Mouse (Mus musculus) skeletal muscle tissue, adult 2 months (tissue): ENCODE results near the gene Omp.
A peak's percentile ranks its signal among the peaks of the same experiment; 100 is the strongest.
"Not testable (repeated sequence)": the region's sequence is repeated elsewhere in the genome, so short reads cannot be mapped to it uniquely, and the experiment has no call there.

Source experiments
- DNase-seq: peaks from one replicate; pipeline ENCODE4 v3.0.0-alpha.2; 2012; ENCODE audit warnings: low read depth, low spot score

Gene Omp

DNA sequence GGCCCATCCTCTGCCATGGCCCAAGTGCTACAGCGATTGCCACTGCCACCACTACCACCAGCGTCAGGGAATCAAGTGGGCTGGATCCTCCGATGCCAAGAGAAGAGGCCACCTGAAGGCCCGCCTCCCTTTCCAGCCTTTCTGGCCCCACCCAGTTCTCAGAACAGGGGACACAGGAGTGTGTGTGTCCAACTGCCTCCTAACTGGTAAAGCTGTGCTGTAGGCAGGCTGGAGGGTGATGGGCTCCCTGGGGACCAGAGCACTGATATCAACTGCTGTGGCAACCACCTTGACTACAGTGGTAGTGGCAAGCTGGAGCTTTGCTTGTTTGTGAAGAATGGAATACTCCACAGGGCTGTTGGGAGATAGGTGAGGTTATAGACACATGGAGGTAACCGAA is at the start of gene Omp:
Omp (minus strand) TSS at position 101 of the 400 bp plus-strand sequence.
- no peak for DNase-seq

DNA sequence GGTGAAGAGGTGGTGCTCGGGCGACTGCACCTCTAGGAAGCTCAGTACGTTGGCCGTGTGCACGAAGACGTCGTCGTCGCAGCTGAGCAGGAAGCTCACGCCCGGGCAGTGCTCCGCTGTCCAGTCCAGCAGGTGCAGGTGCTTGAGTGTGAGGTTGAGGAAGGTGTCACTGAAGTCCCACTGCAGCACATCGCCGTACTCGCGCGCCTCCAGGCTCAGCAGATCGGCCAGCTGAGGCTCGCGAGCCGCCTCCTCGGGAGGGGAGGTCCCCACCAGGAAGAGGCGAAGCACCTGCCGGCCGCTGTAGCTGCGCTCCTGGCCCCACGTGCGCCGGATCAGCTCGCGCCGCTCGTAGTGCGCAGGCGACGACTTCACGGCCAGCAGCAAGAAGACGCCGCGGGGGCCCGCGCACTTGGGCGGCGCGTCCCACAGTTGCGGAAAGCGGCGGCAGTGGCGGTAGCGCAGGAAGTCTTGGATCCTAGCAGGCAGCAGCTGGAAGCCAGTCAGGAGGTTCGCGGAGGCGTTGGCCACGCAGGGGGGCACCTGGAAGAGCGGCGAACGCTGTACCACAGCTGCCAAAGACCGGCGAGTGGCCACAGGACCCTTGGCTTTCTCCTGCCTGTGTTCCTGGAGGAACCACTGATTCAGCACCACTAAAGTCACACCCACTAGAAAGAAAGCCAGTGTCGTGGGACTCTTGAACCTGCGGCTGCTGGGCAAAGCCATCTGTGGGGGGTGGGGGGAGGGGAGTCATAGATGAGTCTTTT is 48.9 kb upstream of the Omp start:
- DNase-seq, result no peak

DNA sequence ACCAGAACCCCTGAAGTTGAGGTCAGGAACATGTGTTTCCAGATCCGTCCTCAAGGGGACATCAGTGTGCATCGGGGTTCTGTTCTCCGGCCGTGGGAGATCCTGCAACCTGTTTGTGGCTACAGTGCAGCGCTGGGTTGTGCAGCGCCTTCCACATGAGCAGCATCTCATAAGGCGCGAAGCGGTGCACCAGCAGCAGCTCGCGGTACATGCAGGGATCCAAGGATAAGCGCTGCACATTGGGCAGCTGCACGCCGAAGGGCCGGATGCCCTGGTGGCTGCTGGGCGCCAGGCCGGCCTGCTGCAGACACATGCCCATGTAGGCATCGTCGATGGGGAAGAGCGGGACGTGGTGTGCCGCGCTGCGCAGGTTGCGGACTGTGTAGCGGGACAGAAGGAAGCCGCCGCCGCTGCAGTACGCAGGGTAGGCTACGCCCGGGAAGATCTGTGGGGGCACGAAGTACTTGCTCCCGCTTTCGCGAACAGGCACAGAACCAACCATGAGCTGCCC is 48.3 kb upstream of the Omp start:
- no peak for DNase-seq

DNA sequence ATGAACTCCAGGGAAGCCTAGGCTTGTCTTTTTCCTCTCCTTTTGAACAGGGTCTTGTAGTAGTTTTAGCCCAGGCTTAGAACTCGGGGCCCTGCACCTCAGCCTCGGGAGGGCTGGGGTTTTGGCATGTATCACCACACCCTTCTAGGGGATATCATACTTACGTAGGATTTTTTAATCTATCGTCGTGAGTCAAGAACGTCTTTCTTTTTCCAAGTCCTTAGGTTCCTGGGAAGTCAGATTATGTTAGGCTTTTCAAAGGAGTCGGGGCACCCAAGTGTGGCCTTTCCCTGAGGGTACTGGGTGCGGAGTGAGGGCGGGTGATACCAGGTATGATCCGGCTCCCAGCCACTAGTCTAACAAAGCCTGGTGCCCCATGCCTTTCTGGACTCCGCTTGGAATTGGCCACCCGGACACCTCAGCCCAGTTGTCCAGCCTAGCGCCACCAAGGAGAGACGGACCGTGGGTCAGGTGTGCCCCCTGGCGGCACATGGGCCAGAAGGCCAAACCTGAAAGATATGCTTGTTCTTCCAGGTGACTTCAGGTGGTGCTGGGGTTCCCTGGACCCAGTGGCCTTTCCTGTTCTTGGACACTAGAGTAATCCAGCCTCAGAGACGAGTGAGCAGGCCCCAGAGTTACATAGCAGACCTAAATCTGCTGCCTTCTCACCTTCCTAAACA is 46.4 kb upstream of the Omp start:
- no peak for DNase-seq

DNA sequence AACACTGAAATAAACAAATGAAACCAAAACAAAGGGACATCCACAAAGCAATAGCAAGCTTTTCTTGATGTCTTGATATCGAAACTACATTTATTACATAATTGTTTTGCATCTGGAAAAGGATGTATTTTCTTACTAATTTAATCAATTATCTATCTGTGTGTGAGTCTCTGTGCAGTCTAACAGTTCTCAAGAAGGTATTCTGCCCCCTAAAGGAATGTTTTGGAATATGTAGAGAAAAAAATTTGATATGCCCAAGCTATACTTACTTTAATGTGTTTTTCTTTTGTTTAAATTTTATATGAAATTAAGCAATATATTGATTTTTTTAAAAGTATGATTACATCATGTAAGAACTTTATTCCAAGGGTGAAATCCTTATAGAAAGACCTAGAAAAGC is 45.3 kb upstream of the Omp start:
- DNase-seq, result no peak

DNA sequence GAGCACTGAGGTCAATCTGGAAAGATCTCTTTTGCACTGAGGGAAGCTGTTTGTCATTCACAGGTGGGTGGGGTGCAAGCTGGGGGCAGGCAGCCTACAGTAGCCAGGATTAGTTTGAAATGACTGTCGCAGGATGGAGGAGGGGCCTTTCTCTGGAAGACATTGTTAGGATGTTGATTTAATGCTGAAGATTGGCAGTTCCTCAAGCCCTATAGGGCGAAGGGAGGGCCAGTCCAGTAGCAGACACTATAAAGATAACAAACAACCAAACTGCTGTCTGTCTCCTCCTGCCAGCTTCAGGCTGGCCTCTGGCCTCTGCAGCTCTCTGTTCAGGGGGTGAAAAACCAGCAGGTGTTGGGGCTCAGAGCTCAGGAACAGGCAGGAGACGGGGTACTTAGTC is 44.4 kb upstream of the Omp start:
- no peak for DNase-seq

DNA sequence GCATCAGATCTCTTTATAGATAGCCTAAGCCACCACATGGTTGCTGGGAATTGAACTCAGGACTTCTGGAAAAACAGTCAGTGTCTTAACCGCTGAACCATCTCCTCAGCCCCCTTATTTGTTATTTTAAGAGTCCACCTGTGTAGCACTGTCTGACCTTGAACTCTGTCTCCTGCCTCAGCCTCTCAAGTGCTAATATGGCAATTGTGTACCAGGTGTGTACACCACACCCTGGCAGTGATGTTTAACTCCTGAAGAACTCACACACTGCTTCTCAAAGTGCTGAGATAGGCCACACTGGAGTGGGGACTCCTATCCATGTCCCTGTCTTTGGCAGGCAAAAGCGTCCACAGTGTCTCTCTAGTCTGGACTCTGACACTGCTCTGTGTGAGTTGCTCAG is 43.4 kb upstream of the Omp start:
- DNase-seq, result no peak

DNA sequence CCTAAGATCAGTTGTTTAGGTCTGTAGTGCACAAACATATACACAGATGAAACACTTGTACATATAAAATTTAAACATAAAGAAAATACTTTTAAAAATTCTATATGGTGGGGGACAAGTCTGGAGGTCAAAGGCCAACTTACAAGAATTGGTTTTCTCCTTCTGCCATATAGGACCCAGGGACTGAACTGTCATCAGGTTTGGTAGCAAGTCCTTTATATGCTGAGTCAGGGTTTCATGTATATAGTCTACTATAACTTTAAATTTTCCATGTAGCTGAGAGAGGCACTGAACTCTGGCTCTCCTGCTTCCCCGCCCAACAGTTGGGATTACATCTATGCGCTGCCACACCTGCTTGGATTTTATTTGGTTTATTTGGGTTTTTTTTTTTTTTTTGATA is 42.9 kb upstream of the Omp start:
- no peak for DNase-seq

DNA sequence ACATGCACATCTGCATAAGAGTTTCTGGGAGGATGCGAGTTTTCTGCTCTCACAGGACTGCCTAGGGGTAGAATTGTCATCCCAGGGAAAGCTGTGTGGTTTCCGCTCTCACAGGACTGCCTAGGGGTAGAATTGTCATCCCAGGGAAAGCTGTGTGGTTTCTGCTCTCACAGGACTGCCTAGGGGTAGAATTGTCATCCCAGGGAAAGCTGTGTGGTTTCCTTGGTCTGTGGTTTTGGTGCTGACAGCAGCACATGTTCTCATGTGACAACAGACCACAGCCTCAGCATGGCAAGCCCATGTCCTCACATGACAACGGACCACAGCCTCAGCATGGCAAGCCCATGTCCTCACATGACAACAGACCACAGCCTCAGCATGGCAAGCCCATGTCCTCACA is 42.0 kb upstream of the Omp start:
- not testable (repeated sequence) for DNase-seq

DNA sequence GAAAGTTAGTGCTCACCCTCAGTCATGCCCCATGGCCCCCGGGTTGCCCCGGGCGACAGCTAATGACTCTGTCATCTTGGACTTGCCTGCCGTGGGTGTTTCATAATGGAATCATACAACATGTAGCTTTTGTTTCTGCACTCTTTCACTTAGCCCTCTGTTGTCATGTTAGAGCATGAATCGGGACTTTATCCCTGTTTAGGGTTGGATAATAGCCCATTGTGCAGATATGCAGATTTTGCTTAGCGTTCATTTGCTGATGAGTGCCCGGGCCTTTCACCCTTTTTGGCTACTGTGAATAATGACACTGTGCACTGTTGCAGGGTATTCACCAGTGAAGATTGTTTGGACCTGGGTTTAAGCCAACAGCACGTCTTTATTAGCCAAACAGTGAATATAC is 41.3 kb upstream of the Omp start:
- DNase-seq, result no peak

DNA sequence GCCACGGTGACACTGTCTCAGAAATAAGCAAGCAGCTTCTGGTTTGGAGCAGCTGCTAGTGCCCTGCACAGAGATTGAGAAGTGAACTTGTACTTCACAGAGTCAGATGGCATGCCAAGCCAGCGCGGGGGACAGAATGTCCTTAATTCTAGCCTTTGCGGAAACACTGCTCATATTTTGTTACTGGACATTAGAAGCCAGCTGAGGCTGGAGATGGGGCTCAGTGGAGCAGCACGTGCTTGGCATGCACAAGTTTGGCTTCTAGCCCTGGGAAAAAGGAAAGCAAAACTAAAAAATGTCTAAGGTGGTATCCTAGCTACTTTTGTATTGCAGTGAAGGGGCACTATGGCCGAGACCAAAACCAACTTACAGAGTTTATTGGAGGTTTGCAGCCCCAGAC is 40.0 kb upstream of the Omp start:
- DNase-seq, result peak; percentile 53

DNA sequence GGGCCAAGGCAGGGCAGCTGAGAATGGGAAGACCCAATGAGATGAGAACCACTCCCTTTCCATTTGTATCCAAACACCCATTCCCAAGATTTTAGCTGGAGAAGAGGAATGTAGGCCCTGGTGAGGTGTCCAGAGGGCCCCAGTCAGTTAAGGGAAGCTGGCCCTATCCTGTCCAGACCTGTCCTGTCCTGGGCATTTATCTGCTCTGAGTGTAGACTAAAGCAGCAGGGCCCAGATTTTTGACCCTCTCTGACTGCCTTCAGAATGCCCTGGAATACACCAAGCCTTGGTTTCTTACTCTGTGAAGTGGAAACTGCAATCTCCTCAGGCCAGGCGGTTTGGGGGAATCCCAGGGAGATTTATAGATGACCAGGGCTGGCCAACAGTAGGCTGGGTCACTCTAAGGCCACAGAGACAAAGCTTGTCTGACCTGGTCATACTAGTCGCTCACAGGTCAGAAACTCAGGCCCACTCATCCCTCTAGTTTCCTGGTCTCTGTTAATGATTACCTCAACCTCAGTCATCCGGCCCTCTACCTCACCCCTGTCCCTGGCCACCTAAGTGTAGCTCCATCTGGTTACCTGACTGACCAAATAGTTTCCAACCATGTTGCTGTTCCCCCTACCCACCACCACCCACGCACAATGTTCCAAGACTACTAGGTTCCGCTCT is 33.4 kb upstream of the Omp start:
- DNase-seq, result no peak

DNA sequence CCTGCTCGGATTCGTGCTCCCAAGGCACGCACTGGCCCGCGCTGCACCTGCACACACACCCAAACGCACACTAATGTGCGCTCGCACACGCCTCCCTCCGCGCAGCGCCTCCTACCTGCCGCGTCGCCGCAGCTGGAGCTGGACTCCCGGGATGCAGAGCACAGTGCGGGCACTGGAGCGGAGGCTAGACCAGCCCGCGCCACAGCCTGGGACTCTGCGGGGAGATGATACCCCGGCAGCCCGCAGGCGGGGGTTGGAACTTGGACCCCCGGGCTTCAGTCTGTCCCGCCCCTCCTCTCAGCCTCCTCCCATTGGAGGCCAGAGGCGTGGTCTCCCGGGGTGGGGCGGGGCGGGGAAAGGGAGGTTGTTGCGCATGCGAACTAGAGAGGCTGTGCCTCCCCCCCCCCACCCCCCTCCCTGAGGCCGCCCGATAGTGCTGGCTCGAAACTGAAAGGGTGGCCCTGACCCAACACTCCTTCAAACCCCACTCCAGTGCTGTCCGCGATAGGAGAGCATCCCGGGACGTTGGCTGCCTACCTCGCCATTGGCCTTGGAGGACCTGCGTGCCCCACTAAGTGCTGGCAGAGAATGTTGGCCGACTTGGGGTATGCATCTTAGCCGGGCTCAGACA is 32.7 kb upstream of the Omp start, which contains the start of gene Capn5:
Capn5 (minus strand) TSS at position 346 of the 631 bp plus-strand sequence.
- peak; percentile 67 for DNase-seq

DNA sequence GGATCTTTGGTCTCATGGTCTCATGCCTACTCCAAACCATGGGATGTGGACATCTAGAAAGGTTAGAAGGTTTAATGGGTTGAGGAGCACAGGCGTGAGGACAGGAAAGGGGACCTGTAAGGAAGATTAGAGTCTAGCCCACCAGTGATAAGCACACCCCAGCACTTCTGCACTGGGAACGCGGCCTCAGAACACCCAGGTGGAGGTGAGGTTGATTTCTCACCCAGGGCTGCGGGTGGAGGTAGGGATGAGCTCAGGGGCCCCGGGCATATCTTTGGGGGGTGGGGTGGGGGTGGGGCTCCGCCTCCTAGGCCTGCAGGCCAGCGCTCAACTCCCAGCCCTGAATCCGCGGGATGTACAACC is 32.2 kb upstream of the Omp start:
- no peak for DNase-seq

DNA sequence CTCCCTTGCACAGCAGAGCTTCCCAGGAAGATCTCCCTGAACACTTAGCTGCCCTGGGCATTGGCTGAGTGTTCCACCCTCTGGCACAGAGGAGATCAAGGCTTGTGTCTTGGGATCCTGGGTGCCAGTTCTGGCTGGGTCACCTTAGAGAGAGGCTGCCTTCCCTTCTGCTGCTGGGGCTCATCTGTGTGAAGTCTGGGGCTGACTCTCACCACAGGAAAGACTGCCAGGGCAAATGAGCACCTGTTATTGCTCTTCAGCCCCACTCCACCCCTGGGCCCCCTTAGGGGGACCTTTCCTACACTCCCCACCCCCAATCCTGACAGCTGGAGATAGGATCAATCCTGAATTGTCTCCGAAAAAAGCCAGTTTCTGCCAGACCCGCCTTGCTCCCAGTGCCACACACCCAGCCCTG is 31.8 kb upstream of the Omp start:
- DNase-seq, result no peak

DNA sequence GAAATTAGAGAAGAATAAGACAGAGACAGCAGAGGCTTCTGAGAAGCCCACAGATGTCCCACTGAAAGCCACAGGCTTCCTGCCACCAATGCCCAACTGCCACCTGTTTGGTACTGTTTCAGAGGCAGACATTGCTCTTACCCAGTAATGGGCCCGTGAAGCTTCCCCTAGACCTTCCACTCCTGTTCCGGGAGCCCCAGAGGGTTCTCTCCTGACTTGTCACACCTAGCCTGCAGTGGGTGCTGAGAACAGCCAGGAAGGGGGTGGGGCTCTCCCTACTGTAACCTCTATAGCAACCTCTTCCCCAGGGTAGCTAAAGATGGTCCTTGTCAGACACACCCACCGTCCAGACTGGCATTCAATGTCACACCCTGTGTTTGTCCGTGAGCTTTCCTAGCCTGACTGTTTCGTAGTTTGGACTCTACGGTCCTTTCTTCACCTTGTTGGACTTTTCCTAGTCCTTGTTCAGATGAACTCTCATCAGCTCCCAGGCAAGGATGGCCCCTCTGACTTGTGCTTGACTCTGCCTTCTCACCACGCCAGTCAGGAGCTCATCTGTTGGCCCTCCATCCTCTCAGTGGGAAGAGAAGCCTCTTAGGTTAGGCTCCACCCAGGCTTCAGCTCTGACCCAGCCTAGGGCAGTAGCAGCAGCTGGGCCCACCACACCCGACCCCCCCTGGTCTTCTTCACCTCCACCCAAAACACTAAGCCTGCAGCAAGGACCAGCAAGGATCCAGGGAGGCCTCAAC is 31.2 kb upstream of the Omp start:
- DNase-seq, result no peak

DNA sequence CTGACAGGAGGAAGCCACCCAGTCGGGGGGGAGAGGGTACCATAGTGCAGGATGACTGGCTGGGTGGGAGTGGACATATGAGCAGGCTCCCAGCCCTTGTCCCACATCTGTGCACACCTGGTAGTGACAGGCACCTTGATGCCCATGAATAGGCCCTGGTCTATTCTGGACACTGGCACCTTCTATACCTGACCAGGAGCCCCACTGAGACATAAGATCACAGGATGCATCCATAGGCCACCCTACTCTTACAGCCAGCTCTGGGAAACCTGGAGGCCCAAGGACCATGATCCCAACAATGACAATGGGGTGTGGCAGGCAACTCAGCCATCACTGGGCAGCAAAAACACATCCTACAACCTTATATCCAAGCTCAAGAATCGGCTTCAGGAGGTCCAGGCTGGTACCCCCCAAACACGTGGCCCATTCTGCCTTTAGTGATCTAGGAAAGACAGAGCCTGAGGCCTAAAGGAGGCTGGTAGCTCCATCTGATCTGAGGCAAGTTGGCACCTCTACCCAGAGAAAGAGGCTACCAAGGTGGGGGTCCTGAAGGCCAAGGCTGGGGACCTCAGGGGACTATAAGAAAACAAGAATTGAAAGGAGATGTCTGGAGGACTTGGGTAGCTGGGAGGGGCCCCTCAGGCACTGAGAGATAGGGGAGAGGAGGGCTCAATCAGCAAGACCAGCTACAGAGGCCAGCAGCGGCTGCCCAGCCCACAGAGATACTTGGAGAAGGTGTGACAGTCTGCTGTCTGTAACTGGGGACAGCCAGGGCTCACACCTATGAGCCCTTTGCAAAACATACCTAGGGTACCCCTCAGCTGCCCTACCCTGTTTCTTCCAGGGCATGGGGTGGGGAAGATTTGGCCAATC is 29.8 kb upstream of the Omp start:
- DNase-seq, result no peak

DNA sequence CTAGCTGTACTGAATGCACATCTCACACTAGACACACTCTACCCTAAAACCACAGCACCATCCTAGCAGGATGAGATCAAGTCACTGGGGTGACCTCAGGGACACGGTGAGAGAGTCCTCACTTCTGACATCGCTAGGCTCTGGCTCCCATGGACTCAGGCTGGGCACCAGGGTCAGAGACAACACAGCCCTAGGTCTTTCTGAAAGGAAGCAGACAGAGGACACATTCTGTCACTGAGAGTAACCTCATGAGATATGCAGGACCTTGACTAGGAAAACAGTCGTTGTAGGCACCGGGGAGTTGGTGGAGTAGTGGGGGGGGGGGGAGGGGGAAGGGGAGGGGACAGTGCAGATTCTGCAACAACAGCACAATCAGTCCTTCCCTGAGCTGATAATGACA is 28.1 kb upstream of the Omp start:
- DNase-seq, result no peak

DNA sequence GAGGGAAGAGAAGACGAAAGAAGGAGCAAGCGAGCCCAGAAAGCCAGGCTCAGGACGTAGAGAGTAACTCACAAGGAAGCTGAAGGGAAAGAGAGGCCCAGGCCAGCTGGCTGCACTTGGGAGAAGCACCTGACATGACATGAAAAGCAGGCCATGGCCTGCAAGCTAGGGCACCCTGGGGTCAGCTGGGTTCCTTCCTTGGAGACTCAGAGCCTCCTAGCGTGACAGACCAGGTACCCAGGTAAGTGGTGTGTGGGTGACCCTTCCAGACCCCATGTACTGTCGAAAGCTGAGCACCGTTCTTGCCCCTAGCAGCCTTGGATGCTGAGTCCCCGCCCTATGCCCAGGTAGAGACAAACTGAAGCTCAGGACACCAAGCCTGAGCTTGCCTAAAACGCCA is 27.4 kb upstream of the Omp start:
- DNase-seq, result no peak
